Mouse (Mus musculus) spleen, postnatal 36 days (tissue): Measurements from ENCODE around the gene Zdhhc1.

Experiments
- DNase-seq, 2 experiments: peaks; one replicate each; pipeline ENCODE4 v3.0.0; 2022; ENCODE audit warnings: low spot score in 2 of 2, mixed read lengths in 1 of 2

The Zdhhc1 gene

DNA sequence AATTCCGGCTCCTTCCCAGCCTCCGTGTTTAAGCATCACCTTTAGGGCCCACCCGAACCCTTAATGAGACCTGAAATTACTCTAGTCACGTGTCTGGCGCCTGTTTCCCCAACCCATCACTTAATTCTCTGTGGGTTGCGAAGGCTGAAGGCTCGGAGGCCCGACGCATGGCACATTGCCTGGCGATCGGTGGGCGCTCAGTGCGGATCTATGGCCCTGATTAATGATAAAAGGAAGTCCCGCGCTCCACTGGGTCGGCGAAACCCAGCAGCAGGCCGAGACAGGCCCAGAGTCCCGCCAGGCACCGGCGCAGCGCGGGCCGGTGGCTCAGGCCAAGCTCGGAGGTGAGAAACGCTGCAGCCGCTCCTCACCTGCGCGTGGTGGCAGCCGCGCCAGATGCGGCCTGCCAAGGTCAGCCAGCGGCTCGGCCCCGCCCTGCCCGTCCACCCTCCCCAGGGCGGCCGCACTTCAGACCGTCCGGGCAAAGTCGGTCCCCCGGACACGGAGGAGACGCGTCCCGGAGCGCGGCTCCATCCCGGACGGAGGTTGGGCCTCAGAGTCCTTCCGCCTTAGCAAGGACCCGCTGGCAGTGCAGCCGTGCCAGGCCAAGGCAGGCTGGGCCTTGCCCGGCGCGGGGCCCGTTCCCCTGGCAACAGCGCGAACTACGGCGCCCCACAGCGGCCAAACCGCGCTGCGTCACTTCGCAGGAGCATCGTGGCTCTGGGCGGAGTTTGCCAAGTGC, at the start of gene Zdhhc1:
TSS of gene Zdhhc1 (minus strand) at position 464 of the 742 bp plus-strand sequence.
- peak; percentile 67 to 74 for DNase-seq

DNA sequence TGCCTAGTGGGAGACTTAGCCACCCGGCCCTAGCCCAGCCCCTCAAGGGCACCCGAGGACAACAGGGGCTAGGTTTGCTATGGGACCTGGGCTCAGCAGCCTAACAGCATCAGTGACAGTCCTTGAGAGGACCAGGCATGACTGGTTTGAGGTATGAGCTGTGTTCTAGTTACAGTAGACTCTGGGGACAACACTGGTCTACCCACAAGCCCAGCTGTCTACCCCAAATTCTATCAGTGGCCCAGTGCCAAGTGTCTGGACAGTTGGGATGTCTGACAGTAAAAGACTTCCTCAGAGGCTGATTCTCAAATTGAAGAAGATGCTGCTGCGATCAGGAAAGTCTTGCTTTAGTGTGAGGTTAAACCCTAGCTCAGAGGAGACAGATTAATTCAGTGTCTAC, 48.5 kb upstream of the Zdhhc1 start:
- no peak for DNase-seq

DNA sequence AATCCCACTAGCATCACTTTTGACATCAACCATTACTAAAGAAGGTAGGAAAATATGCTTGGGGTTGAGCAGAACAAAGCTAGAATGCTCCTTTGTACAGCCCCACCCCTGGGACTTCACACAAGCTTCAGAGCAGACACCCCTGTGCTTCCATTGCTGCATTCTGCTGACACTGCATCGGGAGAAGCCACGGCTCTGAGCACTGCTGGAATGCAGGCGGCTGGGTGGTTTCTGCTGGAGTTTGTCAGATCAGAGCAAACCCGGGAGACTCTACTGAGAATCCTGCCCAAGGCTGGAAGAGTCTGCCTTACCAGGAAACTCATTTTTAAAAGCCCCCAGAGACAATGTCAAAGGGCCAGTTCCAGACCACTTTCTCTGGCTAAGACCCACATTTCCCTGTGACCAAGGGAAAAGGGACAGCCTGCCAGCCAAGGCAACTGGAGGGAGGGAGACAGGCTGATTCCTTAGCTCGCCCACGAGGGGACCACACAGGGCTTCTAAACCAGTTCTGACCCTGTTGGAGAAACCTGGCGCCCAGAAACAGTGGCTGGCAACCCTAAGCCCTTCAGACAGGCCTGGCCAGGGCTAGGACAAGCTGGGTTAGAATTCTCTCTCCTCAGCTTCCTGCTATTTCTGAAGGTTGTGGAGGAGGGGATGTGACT, 48.0 kb upstream of the Zdhhc1 start:
- DNase-seq: no peak

DNA sequence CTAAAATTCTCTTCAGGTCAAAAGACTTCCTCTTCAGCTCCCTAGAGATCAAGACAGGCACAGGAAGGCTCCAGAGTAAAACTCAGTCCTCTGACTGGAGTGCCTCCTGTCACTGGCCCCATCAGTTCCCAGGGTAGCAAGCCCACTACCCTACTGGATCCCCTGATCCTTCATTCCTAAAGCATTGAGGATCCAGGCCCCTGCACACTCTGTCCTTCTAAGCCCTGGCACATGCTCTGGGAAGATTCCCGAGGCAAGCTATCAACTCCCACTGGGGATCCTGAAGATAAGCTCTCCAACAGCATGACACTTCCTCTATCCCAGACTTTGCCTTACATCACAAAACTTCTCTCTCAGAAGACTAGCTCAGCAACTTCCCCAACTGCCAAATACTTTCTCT, 47.0 kb upstream of the Zdhhc1 start:
- DNase-seq: no peak

DNA sequence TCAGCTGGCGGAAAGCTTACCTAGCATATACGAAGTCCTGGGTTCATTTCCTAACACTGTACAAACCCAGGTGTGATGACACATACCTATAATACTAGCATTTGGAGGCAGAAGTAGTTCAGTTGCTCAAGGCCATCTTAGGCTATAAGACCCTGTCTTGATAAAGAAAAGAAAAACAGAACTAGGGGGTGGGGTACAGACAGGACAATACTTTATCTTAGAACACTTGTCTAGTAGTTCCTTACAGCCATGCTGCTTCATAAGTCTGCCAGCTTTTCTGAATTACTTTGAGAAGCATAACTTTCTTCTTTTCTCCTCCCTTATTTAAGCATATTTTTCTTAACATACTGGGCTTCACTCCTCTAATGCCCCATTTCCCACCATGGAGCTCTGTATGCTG, 46.1 kb upstream of the Zdhhc1 start:
- DNase-seq: no peak

DNA sequence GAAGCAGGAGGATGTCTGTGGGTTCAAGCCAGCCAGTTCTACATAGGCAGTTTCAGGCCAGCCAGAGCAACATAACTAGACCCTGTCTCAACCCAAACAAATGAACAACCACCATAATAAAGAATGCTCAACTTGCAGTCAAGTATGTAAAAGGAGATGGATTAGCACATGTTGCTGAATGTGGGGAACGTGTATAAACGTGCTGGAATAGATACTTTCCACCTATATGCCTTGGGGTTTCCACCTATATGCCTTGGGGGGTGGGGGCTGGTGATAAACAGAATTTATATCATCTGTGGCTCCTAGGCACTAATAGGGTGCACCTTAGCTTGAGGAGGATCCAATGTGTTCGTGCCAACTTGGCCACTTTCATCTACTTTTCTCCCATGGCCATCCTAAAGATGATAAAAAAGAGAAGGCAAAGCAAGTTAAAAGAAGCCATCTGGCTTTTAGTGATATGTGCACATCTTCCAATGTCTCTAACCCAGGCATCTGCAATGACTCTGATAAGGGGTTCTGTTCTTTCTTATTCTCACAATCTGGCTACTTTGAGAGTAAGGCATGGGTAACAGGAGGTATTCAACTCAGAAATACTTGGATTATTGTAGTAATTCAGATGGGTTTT, 45.4 kb upstream of the Zdhhc1 start:
- DNase-seq: peak in 1 of 2 experiments; percentile 40

DNA sequence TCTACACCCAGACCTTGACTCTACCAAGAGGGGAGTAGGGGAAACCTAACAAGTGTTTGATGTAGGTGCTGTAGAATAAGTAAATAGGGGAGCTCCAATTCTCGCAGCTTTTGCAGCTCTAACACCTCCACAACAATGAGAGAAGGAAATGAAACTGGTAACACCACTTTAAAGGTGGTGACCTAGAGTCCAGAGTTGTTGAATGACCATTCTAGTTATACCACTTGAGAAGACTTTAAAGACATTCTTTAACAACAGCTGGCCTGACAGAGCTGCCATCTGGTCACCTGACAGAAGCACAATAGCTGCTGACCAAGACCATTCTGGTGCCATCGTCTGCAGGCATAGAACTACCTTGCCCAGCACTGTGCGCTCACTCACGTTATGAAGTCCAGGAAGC, 42.2 kb upstream of the Zdhhc1 start:
- no peak for DNase-seq

DNA sequence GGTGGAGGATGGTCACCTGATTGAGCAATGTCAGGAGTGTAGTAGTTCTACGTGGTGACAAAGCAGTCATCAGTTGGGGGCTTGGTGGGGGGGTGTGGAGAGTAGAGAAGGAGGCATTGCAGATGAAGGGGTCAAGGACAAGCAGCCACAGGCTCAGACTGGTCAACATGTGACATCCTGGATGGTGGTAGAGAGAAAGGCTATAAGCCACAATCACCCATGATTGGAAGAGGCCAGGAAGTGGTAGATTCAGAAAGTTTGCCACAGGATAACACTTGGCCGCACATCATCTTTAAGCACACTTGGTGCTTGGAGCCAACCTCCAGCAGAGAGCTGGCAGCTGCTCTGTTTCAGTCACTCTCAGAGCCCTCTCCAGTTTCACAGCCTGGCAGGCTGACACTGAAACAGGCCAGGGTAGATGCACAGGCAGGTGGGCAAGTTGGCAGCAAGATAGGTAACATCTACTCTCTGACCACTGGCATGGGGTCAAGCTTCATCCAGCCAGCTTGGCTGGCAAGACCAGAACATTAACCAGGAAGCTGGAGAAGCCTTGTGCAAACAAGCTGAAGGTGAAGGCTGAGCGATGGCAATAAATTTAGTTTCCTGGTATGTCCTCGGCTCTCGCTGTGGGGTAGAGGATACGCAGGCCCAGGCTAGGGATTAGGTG, 40.4 kb upstream of the Zdhhc1 start:
- no peak for DNase-seq

DNA sequence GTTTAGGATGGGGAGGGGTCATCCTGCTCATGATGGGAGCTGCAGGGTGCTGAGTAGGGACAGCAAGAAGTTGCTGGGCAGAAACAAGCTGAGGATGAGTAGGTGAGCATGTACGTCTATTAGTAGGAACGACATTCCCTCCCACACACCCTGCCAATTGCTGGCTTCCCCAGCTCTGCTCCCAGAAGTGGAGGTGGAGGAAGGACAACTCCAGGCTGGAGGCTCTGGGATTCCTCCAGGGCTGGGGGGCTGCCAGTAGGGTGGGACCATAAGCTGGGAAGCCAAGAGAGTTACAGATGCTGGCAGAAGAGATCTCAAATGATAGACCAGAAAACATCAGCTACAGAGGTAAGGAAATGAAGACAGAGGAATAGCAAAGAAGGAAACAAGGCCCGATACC, 39.8 kb upstream of the Zdhhc1 start:
- DNase-seq: no peak

DNA sequence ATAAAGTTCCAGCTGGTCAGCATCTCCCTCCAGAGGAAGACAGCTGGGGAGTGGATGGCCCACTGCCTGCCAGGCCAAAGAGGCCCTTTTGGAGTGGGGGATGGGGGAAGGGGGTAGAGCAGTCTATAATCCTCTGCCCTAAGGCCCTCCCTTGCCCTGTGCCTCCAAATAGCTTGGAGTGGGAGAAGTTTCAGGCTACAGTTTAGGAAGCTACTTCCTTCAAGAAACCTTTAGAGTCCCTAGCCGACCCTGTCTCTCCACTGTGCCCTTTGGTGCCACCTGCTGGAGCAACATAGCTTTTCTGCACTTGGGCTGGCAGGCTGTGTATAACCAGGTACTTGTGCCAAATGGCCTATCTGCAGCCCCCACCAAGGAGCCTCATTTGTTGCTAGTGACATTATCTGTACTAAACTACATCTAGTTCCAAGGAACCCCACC, 37.2 kb upstream of the Zdhhc1 start:
- DNase-seq: peak; percentile 62 to 66

DNA sequence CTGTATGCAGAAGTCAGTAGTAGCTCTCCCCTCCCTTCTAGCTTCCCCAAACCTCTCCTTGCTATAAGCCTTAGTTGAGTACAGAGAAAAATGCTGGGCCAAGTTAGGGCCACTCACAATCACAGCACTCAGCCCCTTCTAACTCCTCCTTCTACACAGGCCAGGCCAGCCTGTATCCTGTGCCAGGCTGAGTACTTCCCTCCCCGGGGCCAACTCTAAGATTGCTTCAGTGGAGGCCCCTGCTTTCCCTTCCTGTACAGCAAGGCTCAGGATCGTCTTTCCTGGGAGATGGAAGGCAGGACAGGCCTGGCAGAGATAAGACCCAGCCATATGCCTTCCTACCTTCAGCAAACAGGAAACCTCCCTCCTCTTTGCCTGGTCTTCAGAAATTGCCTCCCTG, 36.7 kb upstream of the Zdhhc1 start:
- no peak for DNase-seq

DNA sequence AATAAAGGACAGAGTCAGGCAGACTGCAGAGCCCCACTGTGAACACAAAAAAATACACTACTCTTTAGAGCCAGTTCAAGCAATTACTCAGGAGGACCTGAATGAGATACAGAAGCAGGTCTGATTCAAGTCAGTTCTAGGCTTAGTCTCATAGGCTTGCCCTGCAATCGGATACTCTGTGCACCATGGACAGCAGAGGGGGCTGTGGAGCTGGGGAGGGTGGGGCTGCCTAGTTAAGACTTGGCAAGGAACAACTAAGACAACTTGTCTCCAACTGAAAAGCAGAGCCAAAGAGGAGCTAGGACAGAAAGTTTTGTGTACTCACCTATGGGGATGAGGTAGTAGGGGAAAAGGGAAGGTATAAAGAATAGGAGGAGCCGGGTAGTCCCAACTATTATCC, 35.1 kb upstream of the Zdhhc1 start:
- DNase-seq: peak; percentile 42 to 46

DNA sequence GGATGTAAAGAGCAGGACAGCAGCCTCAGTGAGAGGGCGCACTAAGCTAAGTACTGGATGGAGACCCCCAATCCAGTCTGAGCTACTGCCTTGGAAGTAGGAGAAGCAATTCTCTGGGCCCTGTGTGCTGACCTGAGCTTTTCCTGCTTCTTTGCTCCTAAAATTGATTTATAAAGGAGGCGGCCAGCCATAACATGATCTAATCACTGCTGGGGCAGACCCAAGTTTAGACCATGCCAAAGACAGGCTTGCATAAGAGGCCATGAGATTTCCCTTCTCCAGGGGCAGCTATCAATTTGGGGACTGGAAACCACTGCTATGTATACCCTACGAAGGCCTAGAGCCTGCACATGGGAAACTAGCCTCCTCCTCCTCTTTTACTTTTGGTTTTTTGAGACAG, 32.6 kb upstream of the Zdhhc1 start:
- no peak for DNase-seq

DNA sequence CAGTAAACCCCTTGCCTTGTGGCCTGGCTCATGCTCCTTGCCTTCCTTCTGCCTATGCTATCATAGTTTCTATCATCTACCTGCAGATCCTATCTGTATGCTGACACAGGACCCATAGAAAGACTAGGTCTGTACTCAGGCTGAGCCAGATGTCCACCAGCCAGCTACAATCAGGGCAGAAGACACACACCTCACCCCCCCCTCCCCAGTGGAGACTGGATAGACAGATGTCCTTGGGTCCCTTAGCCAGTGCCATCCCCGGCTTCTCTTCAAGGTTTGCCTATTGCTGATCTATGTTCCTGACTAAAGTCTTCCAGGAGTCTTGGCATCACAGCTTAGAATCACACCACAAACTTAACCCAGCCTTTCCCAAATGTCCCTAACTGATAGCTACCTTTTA, 31.5 kb upstream of the Zdhhc1 start:
- no peak for DNase-seq

DNA sequence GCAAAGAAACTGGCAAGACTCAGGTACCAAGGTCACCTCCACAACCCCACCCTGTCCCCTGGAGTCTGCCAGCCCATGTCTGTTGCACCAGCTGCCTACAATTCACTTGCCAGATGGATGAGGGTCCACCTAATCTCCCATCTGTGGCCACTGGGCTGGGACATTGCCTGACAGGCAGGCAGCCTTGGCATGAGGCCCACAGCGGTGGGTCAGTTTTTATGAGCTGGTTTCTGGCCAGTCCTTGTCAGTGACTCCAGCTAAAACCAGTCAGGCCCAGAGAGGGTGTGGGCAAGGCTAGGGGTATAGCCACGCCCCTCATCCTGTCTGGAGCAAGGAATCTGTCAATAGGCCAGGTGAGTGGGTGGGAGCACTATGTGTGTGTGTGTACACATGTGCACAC, 30.4 kb upstream of the Zdhhc1 start:
- DNase-seq: no peak

DNA sequence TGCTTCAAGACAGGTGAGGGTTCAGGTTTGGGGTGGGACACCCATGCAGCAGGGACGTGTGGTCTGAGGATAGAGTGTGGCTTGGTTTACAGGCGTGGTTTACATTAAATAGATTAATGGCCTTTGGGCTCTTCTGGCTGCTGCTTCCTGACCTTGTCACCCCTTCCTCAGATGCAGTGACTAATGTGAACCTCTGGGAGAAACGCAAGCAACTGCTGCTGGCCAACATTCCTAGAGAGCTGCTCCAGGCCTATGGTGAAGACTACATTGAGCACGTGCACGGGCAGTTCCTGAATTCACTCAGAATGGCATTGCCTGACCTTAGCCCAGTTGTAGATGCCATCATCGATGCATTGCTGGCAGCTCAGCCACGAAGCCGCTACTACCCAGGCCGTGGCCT, 26.2 kb upstream of the Zdhhc1 start:
- DNase-seq: no peak

DNA sequence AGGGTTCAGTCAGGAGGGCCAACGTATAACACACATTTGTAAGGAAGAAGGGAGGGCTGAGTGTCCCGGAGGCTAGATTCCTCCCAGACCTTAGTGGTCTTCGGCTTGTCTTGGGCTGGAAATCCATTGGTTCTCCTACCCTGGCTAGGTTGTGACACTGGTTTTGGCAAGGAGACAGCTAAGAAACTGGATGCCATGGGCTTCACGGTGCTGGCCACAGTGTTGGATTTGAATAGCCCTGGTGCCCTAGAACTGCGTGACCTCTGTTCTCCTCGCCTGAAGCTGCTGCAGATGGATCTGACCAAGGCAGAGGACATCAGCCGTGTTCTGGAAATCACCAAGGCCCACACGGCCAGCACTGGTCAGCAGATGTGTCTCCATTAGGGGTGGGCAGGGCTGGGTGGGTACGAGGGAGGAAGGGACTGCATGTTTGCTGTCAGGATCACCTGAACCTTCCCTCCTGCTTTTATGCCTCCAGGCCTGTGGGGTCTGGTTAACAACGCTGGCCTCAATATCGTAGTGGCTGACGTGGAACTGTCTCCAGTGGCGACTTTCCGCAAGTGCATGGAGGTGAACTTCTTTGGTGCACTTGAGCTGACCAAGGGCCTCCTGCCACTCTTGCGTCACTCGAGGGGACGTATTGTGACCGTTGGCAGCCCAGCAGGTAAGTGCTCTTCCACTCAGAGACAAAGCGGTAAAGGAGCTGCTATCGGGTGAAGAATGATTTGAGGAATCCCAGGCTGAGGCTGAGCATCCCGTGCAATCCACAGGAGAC, 25.5 kb upstream of the Zdhhc1 start:
- DNase-seq: no peak

DNA sequence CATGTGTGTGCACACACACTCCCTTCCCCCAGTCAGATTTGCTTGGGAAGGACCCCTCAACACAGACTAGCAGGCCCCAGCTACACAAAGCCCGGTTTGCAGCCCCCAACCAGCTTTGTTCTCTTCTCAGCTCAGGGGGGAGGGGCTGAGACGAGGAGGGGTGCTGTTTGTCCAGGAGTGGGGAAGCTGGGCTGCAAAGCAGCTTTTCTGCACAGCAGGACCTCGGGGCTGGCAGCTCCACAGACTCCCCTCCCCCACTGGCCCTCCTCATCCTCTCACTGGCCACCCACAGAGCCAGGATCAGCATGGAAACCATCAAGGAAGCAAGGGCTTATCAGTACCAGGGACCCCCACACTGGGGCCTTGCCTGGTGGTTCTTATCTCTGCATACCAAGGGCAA, 24.4 kb upstream of the Zdhhc1 start:
- no peak for DNase-seq

DNA sequence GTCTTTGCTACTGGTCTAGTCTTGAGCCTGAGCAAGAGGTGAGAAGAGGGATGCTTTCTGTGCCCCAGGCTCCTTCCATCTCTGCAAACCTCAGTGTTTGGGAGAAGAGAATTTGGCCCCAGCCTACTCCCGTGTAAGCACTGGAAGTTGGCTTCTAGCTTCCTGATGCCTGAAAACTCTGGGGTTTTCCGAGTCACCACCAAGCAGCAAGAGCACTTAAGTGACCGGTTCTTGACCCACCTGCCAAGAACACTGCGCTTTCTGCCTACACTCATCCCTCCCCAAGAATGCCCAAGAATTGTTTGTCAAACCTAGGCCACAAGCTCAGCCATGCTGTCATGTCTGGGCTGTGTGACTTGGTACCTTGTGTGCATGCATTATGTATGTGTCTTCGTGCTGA, 23.8 kb upstream of the Zdhhc1 start:
- no peak for DNase-seq

DNA sequence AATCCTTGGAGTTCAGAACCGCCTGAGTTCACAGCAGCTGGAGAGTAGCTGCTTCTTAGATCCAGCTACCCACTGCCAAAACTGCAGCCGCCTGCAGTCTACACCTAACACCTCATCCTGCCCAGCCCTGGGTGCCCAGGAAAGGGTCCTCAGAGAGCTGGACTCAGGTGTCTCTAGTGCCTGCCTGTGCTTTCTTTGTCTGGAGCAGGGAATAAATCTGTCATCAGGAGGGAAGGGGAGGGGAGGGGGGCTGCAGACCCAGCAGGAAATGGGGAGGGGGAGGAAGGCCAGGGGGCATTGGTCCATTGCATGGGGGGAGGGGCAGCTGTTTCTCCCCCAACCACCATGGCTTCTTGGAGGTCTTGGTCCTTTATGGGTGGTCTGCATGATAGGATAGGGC, 22.9 kb upstream of the Zdhhc1 start:
- no peak for DNase-seq

DNA sequence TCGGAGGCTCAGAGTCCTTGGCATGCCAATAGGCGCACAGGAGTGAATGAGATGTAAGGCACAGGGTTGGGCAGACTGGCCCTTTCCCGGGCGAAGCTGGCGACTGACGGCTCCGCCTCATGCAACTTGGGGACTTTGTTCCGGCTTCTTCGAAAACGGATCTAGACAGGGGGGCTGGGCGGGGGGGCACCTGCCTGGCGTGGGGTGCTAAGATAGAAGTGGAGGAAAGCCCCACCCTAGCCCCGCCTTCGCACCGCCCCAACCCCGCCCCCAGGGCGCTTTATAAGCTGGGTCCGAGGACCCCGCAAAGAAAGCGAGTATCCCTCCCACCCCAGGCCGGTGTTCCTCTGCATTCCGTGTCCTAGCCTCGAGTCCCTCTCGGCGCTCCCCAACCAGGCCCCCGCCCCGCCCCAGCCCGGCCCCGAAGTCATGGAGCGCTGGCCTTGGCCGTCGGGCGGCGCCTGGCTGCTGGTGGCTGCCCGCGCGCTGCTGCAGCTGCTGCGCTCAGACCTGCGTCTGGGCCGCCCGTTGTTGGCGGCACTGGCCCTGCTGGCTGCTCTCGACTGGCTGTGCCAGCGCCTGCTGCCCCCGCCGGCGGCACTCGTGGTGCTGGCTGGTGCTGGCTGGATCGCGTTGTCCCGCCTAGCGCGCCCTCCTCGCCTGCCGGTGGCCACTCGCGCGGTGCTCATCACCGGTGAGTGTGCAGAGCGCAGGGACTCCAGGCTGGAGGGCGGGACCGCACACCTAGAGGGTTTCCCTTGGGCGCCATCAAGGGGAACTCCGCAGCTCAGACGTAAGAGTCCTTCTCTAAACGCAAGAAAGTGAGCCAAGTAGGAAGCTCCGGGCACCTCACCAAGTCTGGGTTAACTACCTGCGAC, 22.0 kb upstream of the Zdhhc1 start, which contains the start of gene Hsd11b2:
TSS of gene Hsd11b2 (plus strand) at position 320 of the 878 bp plus-strand sequence.
- peak; percentile 44 to 47 for DNase-seq
